Mouse (Mus musculus) hindbrain, embryonic 14.5 days (tissue): ENCODE data around the gene Smco3. TPM values are rescaled to one million over a fixed set of nuclear protein-coding genes. Genes with fewer than 3 reads are reported as not detected.

Experiments
- ATAC-seq: fragments of 200-750 bp; cut with Nextera tagmentation; 2 replicates; pipeline ENCODE4 v1.8.0; 2017; ENCODE audit warnings: moderate number of reproducible peaks, mild to moderate bottlenecking, moderate TSS enrichment, moderate library complexity; ENCODE audit not compliant: low FRiP score
- DNase-seq: peaks from one replicate; pipeline ENCODE4 v3.0.0-alpha.2; 2015; ENCODE audit warnings: low spot score
- H3K27ac ChIP-seq: fragments of 300-500 bp; sonication (generic); 2 replicates; pipeline ENCODE4 v1.5.1; 2014; ENCODE audit warnings: mild to moderate bottlenecking, moderate library complexity
- H3K27me3 ChIP-seq: fragments of 300-500 bp; sonication (generic); 2 replicates; pipeline ENCODE4 v1.6.1; 2014; ENCODE audit warnings: mild to moderate bottlenecking, low read length, mixed read lengths; ENCODE audit not compliant: control insufficient read depth, insufficient read depth
- H3K36me3 ChIP-seq: fragments of 300-500 bp; sonication (generic); replicated peaks from 2 replicates; pipeline ENCODE4 v1.6.1; 2014; ENCODE audit not compliant: control insufficient read depth, insufficient read depth
- H3K4me1 ChIP-seq: fragments of 300-500 bp; sonication (generic); replicated peaks from 2 replicates; pipeline ENCODE4 v1.6.1; 2014; ENCODE audit warnings: antibody characterized with exemption, low read length, mixed read lengths; ENCODE audit not compliant: control insufficient read depth, insufficient read depth
- H3K4me2 ChIP-seq: fragments of 300-500 bp; sonication (generic); replicated peaks from 2 replicates; pipeline ENCODE4 v1.6.1; 2014; ENCODE audit warnings: mild to moderate bottlenecking, moderate library complexity
- H3K4me3 ChIP-seq: fragments of 300-500 bp; sonication (generic); replicated peaks from 2 replicates; pipeline ENCODE4 v1.5.1; 2014; ENCODE audit warnings: mild to moderate bottlenecking, low read length
- H3K9ac ChIP-seq: fragments of 300-500 bp; sonication (generic); 2 replicates; pipeline ENCODE4 v1.6.1; 2014
- H3K9me3 ChIP-seq: fragments of 300-500 bp; sonication (generic); 2 replicates; pipeline ENCODE4 v1.6.1; 2016; ENCODE audit warnings: low read length; ENCODE audit not compliant: control insufficient read depth
- WGBS: fragments of 180-500 bp; shearing (Covaris S2); extraction: QIAGEN DNeasy Blood & Tissue Kit; methylation state at CpG from one replicate; pipeline ENCODE4 v1.1.7; 2014; 5-methylcytosine and 5-hydroxymethylcytosine counted together
- polyA plus RNA-seq: library from polyadenylated mRNA; unstranded; fragments of >200 nt; fragmentation: Nextera tagmentation; extraction: Ambion mirVana; gene quantifications from 2 replicates; pipeline ENCODE4 v1.2.1, GENCODE M21; 2014

The Smco3 gene
- polyA plus RNA-seq, 1 experiment from 2014 or later, result 1.9 TPM

- WGBS, result under 1% methylated on average over 42 of the region's 45 CpGs
- Histone ChIP-seq H3K4me2 (peak within 1 kb of the TSS; percentile 88), H3K4me1 (peaks cover 9% of the 10 kb centered on the region), H3K27me3 (peaks cover 9% of the 10 kb centered on the region; the same call in 1 of the 2 replicates), H3K9me3 (no peaks in the 10 kb centered on the region), H3K9ac (peak within 1 kb of the TSS; percentile 96), H3K27ac (peak within 1 kb of the TSS; percentile 91), H3K36me3 (peaks cover 25% of the 10 kb centered on the region), H3K4me3 (peak within 1 kb of the TSS; percentile 99)
- DNase-seq (peak; percentile 97), ATAC-seq (peak; percentile 100)
These were observed 7.2 kb downstream of the Smco3 start, which contains the start of gene Wbp11 for GRCm38 (mm10) chr6:136827881-136828561. Gene Wbp11, minus strand, starts transcription at chr6:136828233.

GRCm38 (mm10) chr6:136827516-136827880 lies 7.8 kb downstream of the Smco3 start, which contains the start of gene BC049715:
Gene BC049715, plus strand, starts transcription at chr6:136827626.
- Histone ChIP-seq H3K4me3 (peak within 1 kb of the TSS; percentile 99), H3K36me3 (peaks cover 30% of the 10 kb centered on the region), H3K4me2 (peak within 1 kb of the TSS; percentile 88), H3K27ac (peak within 1 kb of the TSS; percentile 91), H3K27me3 (peaks cover 9% of the 10 kb centered on the region; the same call in 1 of the 2 replicates), H3K9ac (peak within 1 kb of the TSS; percentile 96), H3K9me3 (no peaks in the 10 kb centered on the region), H3K4me1 (peaks cover 9% of the 10 kb centered on the region)
- 0% methylated on average over 34 of the region's 34 CpGs for WGBS
- DNase-seq, result no peak
- ATAC-seq, result peak; percentile 0; the same call in 1 of the 2 replicates

GRCm38 (mm10) chr6:136827116-136827515 lies 8.1 kb downstream of the Smco3 start:
- H3K4me3 ChIP-seq, result peak overlapping the region; percentile 99
- peak overlapping the region; percentile 88 for H3K4me2 ChIP-seq
- peaks cover 9% of the 10 kb centered on the region; the same call in 1 of the 2 replicates for H3K27me3 ChIP-seq
- peaks cover 9% of the 10 kb centered on the region for H3K4me1 ChIP-seq
- H3K36me3 ChIP-seq, result peaks cover 34% of the 10 kb centered on the region
- no peaks in the 10 kb centered on the region for H3K9me3 ChIP-seq
- no peak for ATAC-seq
- 24% methylated on average over 7 of the region's 7 CpGs for WGBS
- no peak for DNase-seq
- no peak overlapping the region for H3K27ac ChIP-seq
- H3K9ac ChIP-seq, result peak overlapping the region; percentile 96

- Histone ChIP-seq H3K4me3 (no peak overlapping the region), H3K4me2 (no peak overlapping the region), H3K36me3 (peaks cover 55% of the 10 kb centered on the region), H3K27ac (no peak overlapping the region), H3K9ac (no peak overlapping the region), H3K4me1 (peaks cover 9% of the 10 kb centered on the region), H3K9me3 (no peaks in the 10 kb centered on the region), H3K27me3 (no peaks in the 10 kb centered on the region)
- 96% methylated on average over 8 of the region's 8 CpGs for WGBS
- no peak for ATAC-seq
- no peak for DNase-seq
These were observed 10.3 kb downstream of the Smco3 start for GRCm38 (mm10) chr6:136824987-136825386.

GRCm38 (mm10) chr6:136821086-136821485 lies 14.2 kb downstream of the Smco3 start:
- no peak for ATAC-seq
- no peak overlapping the region for H3K27ac ChIP-seq
- H3K9ac ChIP-seq, result no peak overlapping the region
- no peak for DNase-seq
- peaks cover 93% of the 10 kb centered on the region for H3K36me3 ChIP-seq
- H3K9me3 ChIP-seq, result no peaks in the 10 kb centered on the region
- no peaks in the 10 kb centered on the region for H3K27me3 ChIP-seq
- 97% methylated on average over 18 of the region's 18 CpGs for WGBS
- H3K4me3 ChIP-seq, result no peak overlapping the region
- no peaks in the 10 kb centered on the region for H3K4me1 ChIP-seq
- H3K4me2 ChIP-seq, result no peak overlapping the region

DNA sequence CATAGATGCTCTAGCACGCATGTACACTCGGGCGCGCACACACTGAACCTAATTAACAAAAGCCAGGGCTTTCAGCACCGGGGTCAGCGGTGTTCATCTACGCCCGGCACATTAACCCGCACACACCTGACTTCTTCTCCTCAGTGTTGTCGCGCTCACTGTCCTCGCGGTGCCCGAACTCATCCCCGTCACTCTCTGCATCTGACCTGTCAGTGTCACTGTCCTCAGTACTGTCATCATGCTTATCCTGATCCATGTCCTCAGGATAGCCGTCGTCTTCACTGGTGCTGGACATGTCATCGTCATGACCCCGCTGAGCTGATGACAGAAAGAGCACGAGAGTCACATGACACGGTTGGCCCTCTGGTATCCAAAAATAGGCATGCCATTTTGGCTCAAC lies 14.9 kb downstream of the Smco3 start:
- WGBS, result 96% methylated on average over 21 of the region's 21 CpGs
- Histone ChIP-seq H3K27ac (no peak overlapping the region), H3K4me1 (no peaks in the 10 kb centered on the region), H3K4me3 (no peak overlapping the region), H3K9me3 (no peaks in the 10 kb centered on the region), H3K27me3 (no peaks in the 10 kb centered on the region), H3K4me2 (no peak overlapping the region), H3K9ac (no peak overlapping the region), H3K36me3 (peaks cover 94% of the 10 kb centered on the region)
- ATAC-seq (no peak), DNase-seq (no peak)

DNA sequence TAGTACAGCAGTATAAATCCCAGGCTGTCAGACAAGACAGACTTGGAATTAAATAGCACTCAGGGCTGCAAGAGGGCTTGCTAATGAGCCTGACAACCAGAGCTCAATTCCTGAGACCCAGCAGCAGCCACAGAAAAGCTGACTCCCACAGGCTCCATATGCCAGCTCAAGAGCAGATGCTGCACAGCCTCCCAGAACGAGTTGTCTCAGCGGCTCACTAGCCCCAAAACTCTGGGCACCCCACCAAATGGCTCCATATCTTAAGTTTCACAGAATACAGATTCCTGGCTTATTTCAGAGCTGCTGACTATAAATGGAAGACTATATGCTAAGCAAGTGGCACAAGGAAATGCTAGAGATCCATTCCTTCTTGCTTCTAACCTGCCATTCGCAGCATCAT lies 17.7 kb downstream of the Smco3 start:
- 91% methylated on average over 3 of the region's 3 CpGs for WGBS
- Histone ChIP-seq H3K9ac (no peak overlapping the region), H3K4me2 (no peak overlapping the region), H3K4me1 (no peaks in the 10 kb centered on the region), H3K36me3 (peaks cover 98% of the 10 kb centered on the region), H3K9me3 (no peaks in the 10 kb centered on the region), H3K27me3 (no peaks in the 10 kb centered on the region), H3K4me3 (no peak overlapping the region), H3K27ac (no peak overlapping the region)
- DNase-seq (no peak), ATAC-seq (no peak)

GRCm38 (mm10) chr6:136816826-136817225 lies 18.4 kb downstream of the Smco3 start:
- Histone ChIP-seq H3K36me3 (peaks cover 98% of the 10 kb centered on the region), H3K4me2 (no peak overlapping the region), H3K9me3 (no peaks in the 10 kb centered on the region), H3K9ac (no peak overlapping the region), H3K27ac (no peak overlapping the region), H3K4me3 (no peak overlapping the region), H3K4me1 (no peaks in the 10 kb centered on the region), H3K27me3 (no peaks in the 10 kb centered on the region)
- 93% methylated on average over 21 of the region's 21 CpGs for WGBS
- no peak for DNase-seq
- no peak for ATAC-seq

DNA sequence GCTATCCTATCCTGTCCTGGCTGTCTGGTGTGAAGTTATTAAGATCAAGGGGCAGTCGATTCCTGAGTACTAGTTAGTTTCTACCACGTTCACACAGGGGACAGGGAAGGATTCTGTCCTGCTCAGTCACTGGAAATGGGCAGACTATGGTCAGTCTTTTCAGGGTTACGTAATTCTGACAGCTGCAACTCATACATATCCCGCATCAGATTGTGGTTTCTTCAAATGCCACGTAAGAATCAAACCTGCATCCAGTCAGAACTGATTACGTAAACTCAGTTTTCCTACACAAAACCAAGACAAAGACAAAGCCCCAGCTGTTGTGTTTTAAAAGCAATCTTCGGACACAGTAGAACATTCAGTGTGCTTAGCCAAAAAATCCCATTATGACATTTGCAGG lies 19.9 kb downstream of the Smco3 start:
- no peak overlapping the region for H3K9ac ChIP-seq
- H3K27me3 ChIP-seq, result no peaks in the 10 kb centered on the region
- WGBS, result 98% methylated on average over 7 of the region's 7 CpGs
- no peak overlapping the region for H3K4me3 ChIP-seq
- H3K4me2 ChIP-seq, result no peak overlapping the region
- no peaks in the 10 kb centered on the region for H3K4me1 ChIP-seq
- H3K27ac ChIP-seq, result no peak overlapping the region
- ATAC-seq (no peak), DNase-seq (no peak)
- peaks cover 84% of the 10 kb centered on the region for H3K36me3 ChIP-seq
- no peaks in the 10 kb centered on the region for H3K9me3 ChIP-seq
